Mouse (Mus musculus): Measurements from ENCODE around the gene 9930111J21Rik2.
"Not testable (repeated sequence)": the region's sequence is repeated elsewhere in the genome, so short reads cannot be mapped to it uniquely, and the experiment has no call there.

DNA sequence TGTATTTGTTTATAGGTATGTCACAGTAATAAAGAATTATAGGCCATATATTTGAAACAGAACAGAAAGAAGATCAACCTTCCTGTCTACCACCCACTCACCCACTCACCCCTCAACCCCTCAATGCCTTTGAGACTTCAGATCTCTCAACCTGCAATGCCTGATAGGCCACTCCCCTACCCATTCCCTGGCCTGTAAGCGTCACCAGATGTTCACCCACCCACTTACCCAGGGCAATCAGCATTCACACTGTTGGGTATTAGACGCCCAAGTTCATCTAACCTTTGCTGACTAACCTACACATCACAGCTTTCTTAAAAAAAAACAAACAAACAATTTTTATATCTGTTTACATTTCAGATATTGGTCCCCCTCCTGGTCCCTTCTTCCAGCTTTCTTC lies 10.8 kb upstream of the 9930111J21Rik2 start:
- TF ChIP-seq CTCF (IDR thresholded peaks at IDR 0.05; ENCODE audit: low read depth, low read length); POLR2A (IDR thresholded peaks at IDR 0.05; ENCODE audit: extremely low read depth, insufficient read depth, low read length): not testable (repeated sequence)

All from liver, adult 2 months (tissue).